Mouse (Mus musculus) megakaryocyte progenitor cell, adult 5-6 weeks (primary cell): Measurements from ENCODE around the gene Arhgap11a. TPM values are rescaled to one million over a fixed set of nuclear protein-coding genes. Genes with fewer than 3 reads are reported as not detected.

Experiments
- ATAC-seq: replicated peaks from 2 replicates; pipeline ENCODE4 v1.8.0; 2016; ENCODE audit warnings: mild to moderate bottlenecking, moderate TSS enrichment, inconsistent platforms; ENCODE audit not compliant: poor library complexity
- total RNA-seq, 2 experiments: library from RNA; stranded (forward) in 1 of 2; stranded (reverse) in 1 of 2; fragments of 157-497, 149-512 nt in 1 of 2; fragments of 200-1000 nt in 1 of 2; gene quantifications; 2 replicates each; pipeline versions ENCODE4 v1.2.3 to v1.2.4; 2015 to 2017

Arhgap11a gene
- total RNA-seq (2015) (42.4 and 43.0 TPM in 2 replicates), total RNA-seq (2017) (35.9 and 50.3 TPM in 2 replicates)

- peak; percentile 84 for ATAC-seq
These were observed at the start of gene Arhgap11a for GRCm38 (mm10) chr2:113848245-113849121. Arhgap11a (minus strand) TSS chr2:113848661.

- ATAC-seq = peak; percentile 34; the same call in 1 of the 2 replicates
These were observed 45.1 kb upstream of the Arhgap11a start for GRCm38 (mm10) chr2:113893385-113894122.

GRCm38 (mm10) chr2:113887166-113887565 lies 38.7 kb upstream of the Arhgap11a start:
- no peak for ATAC-seq

GRCm38 (mm10) chr2:113886061-113886460 lies 37.6 kb upstream of the Arhgap11a start:
- no peak for ATAC-seq

- ATAC-seq = no peak
These were observed 21.7 kb upstream of the Arhgap11a start for GRCm38 (mm10) chr2:113870115-113870514.

- ATAC-seq = no peak
These were observed 19.9 kb upstream of the Arhgap11a start for GRCm38 (mm10) chr2:113868404-113868803.

- ATAC-seq = 0 out of 2 replicates have a peak, but pooled peaks have one; percentile 48
These were observed 17.7 kb upstream of the Arhgap11a start for GRCm38 (mm10) chr2:113866155-113866554.

- no peak for ATAC-seq
These were observed 680 bp upstream of the Arhgap11a start for GRCm38 (mm10) chr2:113849141-113849540.

- peak; percentile 3 for ATAC-seq
These were observed 700 bp downstream of the Arhgap11a start for GRCm38 (mm10) chr2:113847678-113848244.

- ATAC-seq = no peak
These were observed 3.4 kb downstream of the Arhgap11a start for GRCm38 (mm10) chr2:113845081-113845480.

GRCm38 (mm10) chr2:113841656-113842437 lies 6.6 kb downstream of the Arhgap11a start:
- no peak for ATAC-seq

- no peak for ATAC-seq
These were observed 9.0 kb downstream of the Arhgap11a start for GRCm38 (mm10) chr2:113839488-113839887.

- ATAC-seq = no peak
These were observed 13.2 kb downstream of the Arhgap11a start for GRCm38 (mm10) chr2:113835219-113835618.

GRCm38 (mm10) chr2:113828943-113829882 lies 19.2 kb downstream of the Arhgap11a start, which contains the start of gene Scg5:
Scg5 (minus strand) TSS chr2:113829121.
- ATAC-seq = no peak; the same call in 1 of the 2 replicates

- no peak for ATAC-seq
These were observed 20.1 kb downstream of the Arhgap11a start for GRCm38 (mm10) chr2:113828086-113828942.

GRCm38 (mm10) chr2:113823909-113824308 lies 24.6 kb downstream of the Arhgap11a start:
- peak; percentile 87 for ATAC-seq

GRCm38 (mm10) chr2:113822367-113822766 lies 26.1 kb downstream of the Arhgap11a start:
- no peak for ATAC-seq

- ATAC-seq = no peak
These were observed 27.2 kb downstream of the Arhgap11a start for GRCm38 (mm10) chr2:113821176-113821734.
